Mouse (Mus musculus) kidney, embryonic 16.5 days (tissue): ENCODE results near the gene Cdc27. TPM values are rescaled to one million over a fixed set of nuclear protein-coding genes. Genes with fewer than 3 reads are reported as not detected.

ENCODE experiments used
- ATAC-seq: fragments of 200-750 bp; cut with Nextera tagmentation; 2 replicates; pipeline ENCODE4 v1.8.0; 2017; ENCODE audit warnings: moderate TSS enrichment; ENCODE audit not compliant: low FRiP score, low TSS enrichment
- H3K27ac ChIP-seq: fragments of 300-500 bp; sonication (generic); 2 replicates; pipeline ENCODE4 v1.5.1; 2014; ENCODE audit warnings: low read length
- H3K27me3 ChIP-seq: fragments of 300-500 bp; sonication (generic); 2 replicates; pipeline ENCODE4 v1.6.1; 2014; ENCODE audit warnings: low read length, control low read depth, mixed read lengths; ENCODE audit not compliant: insufficient read depth
- H3K36me3 ChIP-seq: fragments of 300-500 bp; sonication (generic); 2 replicates; pipeline ENCODE4 v1.6.1; 2014; ENCODE audit warnings: low read length, control low read depth, mixed read lengths; ENCODE audit not compliant: insufficient read depth
- H3K4me1 ChIP-seq: fragments of 300-500 bp; sonication (generic); 2 replicates; pipeline ENCODE4 v1.6.1; 2014; ENCODE audit warnings: low read length, control low read depth, mixed read lengths; ENCODE audit not compliant: insufficient read depth
- H3K4me2 ChIP-seq: fragments of 300-500 bp; sonication (generic); replicated peaks from 2 replicates; pipeline ENCODE4 v1.6.1; 2014; ENCODE audit warnings: low read depth, low read length
- H3K4me3 ChIP-seq: fragments of 300-500 bp; sonication (generic); 2 replicates; pipeline ENCODE4 v1.5.1; 2014; ENCODE audit warnings: mild to moderate bottlenecking, low read length
- H3K9ac ChIP-seq: fragments of 300-500 bp; sonication (generic); replicated peaks from 2 replicates; pipeline ENCODE4 v1.6.1; 2014; ENCODE audit warnings: low read length
- H3K9me3 ChIP-seq: fragments of 300-500 bp; sonication (generic); 2 replicates; pipeline ENCODE4 v1.6.1; 2016; ENCODE audit warnings: low read length, control low read depth
- WGBS: fragments of 180-500 bp; shearing (Covaris S2); extraction: QIAGEN DNeasy Blood & Tissue Kit; methylation state at CpG from one replicate; pipeline ENCODE4 v1.1.7; 2014; 5-methylcytosine and 5-hydroxymethylcytosine counted together
- polyA plus RNA-seq: library from polyadenylated mRNA; unstranded; fragments of >200 nt; fragmentation: Nextera tagmentation; extraction: Ambion mirVana; gene quantifications from 2 replicates; pipeline ENCODE4 v1.2.1, GENCODE M21; 2015

Gene Cdc27
- polyA plus RNA-seq, 1 experiment from 2014 or later: 34.7 TPM

DNA sequence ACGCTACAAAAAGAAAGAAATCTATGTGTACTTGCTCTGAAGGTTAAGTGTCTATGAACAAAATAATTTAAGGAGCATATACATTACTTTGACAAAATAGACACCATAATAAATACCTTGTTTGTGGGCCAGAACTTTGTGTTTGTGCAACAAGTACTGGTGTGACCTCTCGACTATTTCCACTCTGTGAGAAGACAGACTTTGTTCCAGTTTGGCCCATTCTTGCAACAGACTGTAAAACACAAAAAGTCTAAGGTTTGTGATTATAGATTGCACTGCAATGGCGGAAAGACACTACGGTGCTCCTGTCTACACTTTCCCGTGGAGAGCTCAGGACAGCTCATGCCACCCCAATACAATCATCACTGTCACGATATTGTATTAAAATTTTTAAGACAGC lies 24.5 kb downstream of the Cdc27 start:
- 93% methylated on average over 6 of the region's 6 CpGs for WGBS
- H3K4me2 ChIP-seq: no peak overlapping the region
- peaks cover 49% of the 10 kb centered on the region for H3K36me3 ChIP-seq

DNA sequence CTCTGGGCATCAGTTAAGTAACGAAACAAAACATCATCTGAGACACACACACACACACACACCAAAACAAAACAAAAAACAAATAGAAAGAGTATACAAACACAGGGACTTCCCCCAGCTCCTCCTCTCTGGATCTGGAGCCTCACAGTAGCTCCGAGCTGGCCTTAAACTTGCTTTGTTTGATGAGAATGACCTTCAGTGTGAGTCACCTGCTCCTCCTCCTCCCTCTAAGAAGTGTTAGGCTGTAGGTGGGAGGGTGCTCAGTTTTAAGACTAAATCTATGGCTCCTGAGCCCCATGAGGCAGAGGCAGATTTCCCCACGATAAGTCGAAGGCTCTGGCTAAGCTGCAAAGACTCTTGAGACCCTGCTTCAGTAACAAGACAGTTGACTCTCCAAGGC lies 38.0 kb downstream of the Cdc27 start:
- no peaks in the 10 kb centered on the region for H3K27me3 ChIP-seq
- H3K4me1 ChIP-seq: no peaks in the 10 kb centered on the region
- H3K4me2 ChIP-seq: no peak overlapping the region
- WGBS: 87% methylated on average over 4 of the region's 4 CpGs
- ATAC-seq: no peak
- H3K36me3 ChIP-seq: peaks cover 61% of the 10 kb centered on the region
- H3K4me3 ChIP-seq: no peak overlapping the region
- no peaks in the 10 kb centered on the region for H3K9me3 ChIP-seq
- no peak overlapping the region for H3K27ac ChIP-seq
- H3K9ac ChIP-seq: no peak overlapping the region

More for the DNA sequence above, 24.5 kb downstream of the Cdc27 start:
- Histone ChIP-seq H3K9me3 (no peaks in the 10 kb centered on the region), H3K27me3 (no peaks in the 10 kb centered on the region), H3K4me1 (no peaks in the 10 kb centered on the region), H3K4me3 (no peak overlapping the region), H3K27ac (no peak overlapping the region), H3K9ac (no peak overlapping the region)
- no peak for ATAC-seq

DNA sequence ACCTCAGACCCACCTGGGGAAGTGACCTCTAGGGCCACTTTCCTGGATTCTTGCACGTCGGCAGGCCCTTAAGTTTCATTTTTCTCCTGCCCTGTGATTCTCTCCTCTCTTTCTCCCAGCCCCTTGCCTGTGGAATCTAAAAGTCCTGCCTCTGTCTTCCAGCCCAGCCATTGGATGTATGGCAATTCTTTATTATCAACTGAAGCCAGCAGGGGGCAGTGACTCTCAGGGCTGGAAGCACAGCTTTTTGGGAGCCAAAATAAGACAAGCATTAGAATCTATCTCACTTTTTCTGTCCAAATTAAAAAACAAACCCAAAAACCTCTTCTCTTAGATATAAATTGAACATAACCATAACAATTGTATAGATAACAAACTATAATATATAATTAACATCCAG lies 39.8 kb downstream of the Cdc27 start:
- Histone ChIP-seq H3K4me3 (no peak overlapping the region), H3K9ac (no peak overlapping the region), H3K4me2 (no peak overlapping the region), H3K27ac (no peak overlapping the region), H3K4me1 (no peaks in the 10 kb centered on the region), H3K36me3 (peaks cover 57% of the 10 kb centered on the region), H3K27me3 (no peaks in the 10 kb centered on the region), H3K9me3 (no peaks in the 10 kb centered on the region)
- 90% methylated on average over 2 of the region's 2 CpGs for WGBS
- ATAC-seq: no peak

DNA sequence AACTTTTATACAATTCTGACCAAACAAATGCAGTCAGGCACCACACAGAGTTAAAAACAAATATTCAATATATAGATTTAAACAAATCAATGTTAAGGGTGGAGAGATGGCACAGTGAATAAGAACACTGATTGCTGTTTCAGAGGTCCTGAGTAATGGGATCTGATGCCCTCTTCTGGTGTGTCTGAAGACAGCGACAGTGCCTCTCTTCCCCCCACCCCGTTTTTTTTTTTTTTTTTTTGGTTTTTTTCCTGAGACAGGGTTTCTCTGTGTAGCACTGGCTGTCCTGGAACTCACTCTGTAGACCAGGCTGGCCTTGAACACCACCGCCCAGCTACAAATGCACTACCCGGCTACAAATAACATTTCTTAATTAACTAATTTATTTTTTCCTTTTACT lies 42.0 kb downstream of the Cdc27 start:
- Histone ChIP-seq H3K4me2 (no peak overlapping the region), H3K27me3 (no peaks in the 10 kb centered on the region), H3K27ac (no peak overlapping the region), H3K4me3 (no peak overlapping the region), H3K4me1 (no peaks in the 10 kb centered on the region), H3K9ac (no peak overlapping the region), H3K36me3 (peaks cover 60% of the 10 kb centered on the region), H3K9me3 (no peaks in the 10 kb centered on the region)
- ATAC-seq: no peak
- WGBS: 87% methylated on average over 4 of the region's 4 CpGs

DNA sequence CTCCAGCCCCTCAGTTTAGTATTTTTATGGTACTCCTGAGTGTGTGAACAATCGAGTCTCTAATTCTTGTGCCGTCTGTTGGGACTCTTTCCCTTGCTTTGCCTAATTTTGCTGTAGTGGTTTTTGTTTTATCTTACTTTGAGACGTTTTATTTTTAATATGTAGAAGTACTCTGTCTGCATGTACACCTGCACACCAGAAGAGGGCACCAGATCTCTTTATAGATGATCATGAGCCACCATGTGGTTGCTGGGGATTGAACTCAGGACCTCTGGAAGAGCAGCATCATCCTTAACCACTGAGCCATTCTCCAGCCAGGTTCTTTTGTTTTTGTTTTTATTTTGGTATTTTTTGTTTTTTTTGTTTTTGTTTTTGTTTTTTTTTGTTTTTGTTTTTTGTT lies 62.1 kb downstream of the Cdc27 start:
- Histone ChIP-seq H3K27me3 (no peaks in the 10 kb centered on the region), H3K36me3 (no peaks in the 10 kb centered on the region), H3K9ac (no peak overlapping the region), H3K4me2 (no peak overlapping the region), H3K4me1 (no peaks in the 10 kb centered on the region), H3K4me3 (no peak overlapping the region), H3K27ac (no peak overlapping the region), H3K9me3 (no peaks in the 10 kb centered on the region)
- WGBS: 87% methylated on average over 3 of the region's 3 CpGs
- ATAC-seq: no peak

DNA sequence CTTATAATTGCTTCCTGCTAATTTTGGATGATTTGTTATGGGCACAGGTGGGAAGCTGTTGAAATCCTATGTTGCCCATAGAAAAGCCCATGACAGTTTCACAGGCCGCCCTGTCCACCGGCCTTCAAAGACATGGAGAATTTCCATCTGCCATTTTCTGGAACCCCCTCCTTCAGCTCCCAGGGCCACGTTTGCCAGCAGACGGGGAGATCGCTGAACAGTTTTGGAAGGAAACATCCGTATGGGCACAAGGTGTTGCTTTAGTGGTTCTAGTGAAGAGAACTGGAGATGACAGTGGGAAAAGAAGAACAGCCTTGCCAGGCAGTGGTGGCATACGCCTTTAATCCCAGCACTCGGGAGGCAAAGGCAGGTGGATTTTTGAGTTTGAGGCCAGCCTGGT lies 68.4 kb downstream of the Cdc27 start:
- ATAC-seq: no peak
- WGBS: 88% methylated on average over 8 of the region's 8 CpGs

DNA sequence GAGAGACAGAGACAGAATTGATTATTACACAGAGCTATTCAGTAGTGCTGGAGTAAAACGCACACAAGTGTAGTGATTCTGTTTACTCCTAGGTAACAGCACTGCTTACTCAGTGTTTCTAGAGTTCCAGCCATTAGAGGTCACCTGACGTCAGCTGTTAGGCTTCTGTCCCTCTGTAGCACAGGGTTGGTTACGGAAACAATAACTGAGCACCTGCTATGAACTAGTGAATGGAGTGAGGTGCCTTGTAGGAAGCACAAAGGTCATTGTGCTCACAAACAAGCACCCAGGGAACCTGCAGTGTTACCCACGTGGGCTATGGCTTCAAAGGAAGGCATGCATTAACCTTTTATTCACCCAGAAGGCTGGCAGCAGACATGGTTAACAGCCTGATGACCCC lies 70.9 kb downstream of the Cdc27 start:
- Histone ChIP-seq H3K9ac (no peak overlapping the region), H3K4me2 (no peak overlapping the region), H3K9me3 (0 out of 2 replicates have a peak, but pooled peaks cover 6% of the 10 kb centered on the region), H3K4me3 (no peak overlapping the region), H3K27me3 (no peaks in the 10 kb centered on the region), H3K27ac (no peak overlapping the region), H3K36me3 (no peaks in the 10 kb centered on the region), H3K4me1 (no peaks in the 10 kb centered on the region)
- ATAC-seq: no peak
- WGBS: 65% methylated on average over 4 of the region's 4 CpGs

More for the DNA sequence above, 68.4 kb downstream of the Cdc27 start:
- H3K36me3 ChIP-seq: no peaks in the 10 kb centered on the region
- H3K27ac ChIP-seq: no peak overlapping the region
- H3K9me3 ChIP-seq: 0 out of 2 replicates have a peak, but pooled peaks cover 6% of the 10 kb centered on the region
- no peak overlapping the region for H3K4me3 ChIP-seq
- no peaks in the 10 kb centered on the region for H3K27me3 ChIP-seq
- no peak overlapping the region for H3K4me2 ChIP-seq
- no peak overlapping the region for H3K9ac ChIP-seq
- H3K4me1 ChIP-seq: no peaks in the 10 kb centered on the region

DNA sequence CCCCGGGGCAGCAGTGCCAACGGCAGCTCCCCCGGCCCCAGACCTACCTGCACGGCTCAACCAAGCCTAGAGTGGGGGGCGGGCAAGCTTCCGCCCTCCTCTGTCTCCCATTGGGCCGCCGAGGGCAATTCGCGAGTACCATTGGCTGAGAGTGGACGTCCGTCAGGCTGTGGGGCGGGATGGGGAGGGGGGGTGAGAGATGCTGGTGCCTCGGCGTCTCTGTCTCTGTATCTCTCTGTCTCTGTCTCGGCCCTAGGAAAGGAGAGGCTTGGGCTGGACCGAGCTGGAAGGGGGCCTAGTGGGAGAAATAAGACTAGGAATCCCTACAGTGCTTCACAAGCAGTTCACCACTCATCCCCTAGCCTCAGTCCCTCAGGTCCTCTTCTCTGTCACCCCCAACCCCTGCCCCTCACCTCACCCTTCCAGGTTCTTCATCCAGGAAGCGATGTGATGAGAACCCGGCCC lies 81.0 kb downstream of the Cdc27 start:
- Histone ChIP-seq H3K27me3 (no peaks in the 10 kb centered on the region), H3K9ac (peak overlapping the region; percentile 98), H3K4me1 (peaks cover 12% of the 10 kb centered on the region), H3K4me3 (peak overlapping the region; percentile 93), H3K9me3 (no peaks in the 10 kb centered on the region), H3K4me2 (peak overlapping the region; percentile 84), H3K27ac (peak overlapping the region; percentile 61; the same call in 1 of the 2 replicates), H3K36me3 (peaks cover 6% of the 10 kb centered on the region)
- peak; percentile 100 for ATAC-seq
- under 1% methylated on average over 18 of the region's 19 CpGs for WGBS

DNA sequence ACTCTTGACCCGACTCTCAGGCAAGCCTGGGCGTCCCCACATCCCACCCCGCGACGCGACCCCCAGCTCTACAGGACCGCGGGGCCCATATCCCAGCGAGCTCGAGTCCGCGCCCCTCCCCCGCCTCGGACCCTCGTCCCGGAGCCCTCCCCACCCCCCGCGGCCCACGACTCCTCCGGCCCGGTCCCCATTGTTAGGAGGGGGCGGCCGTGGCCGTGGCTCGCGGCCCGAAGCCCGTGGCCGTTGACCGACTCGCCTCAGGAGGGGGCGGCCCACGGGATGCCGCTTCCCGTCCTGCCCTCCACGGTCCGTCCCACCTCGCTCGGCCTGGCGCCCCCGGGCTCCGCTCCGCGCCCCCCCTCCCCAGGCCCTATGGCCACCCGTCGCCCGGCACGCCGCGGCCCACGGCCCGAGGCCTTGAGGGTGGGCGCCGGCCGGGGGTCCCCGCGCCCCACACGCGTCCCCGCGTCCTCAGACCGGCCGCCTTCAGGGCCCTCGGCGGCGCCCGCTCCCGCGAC lies 81.6 kb downstream of the Cdc27 start, which contains the start of gene Kansl1:
Kansl1 (minus strand) TSS at position 111 of the 518 bp plus-strand sequence.
- Histone ChIP-seq H3K36me3 (peaks cover 9% of the 10 kb centered on the region), H3K4me1 (peaks cover 12% of the 10 kb centered on the region), H3K27me3 (no peaks in the 10 kb centered on the region), H3K9me3 (no peaks in the 10 kb centered on the region), H3K4me2 (peak within 1 kb of the TSS; percentile 84), H3K27ac (peak within 1 kb of the TSS; percentile 61; the same call in 1 of the 2 replicates), H3K4me3 (peak within 1 kb of the TSS; percentile 93), H3K9ac (peak within 1 kb of the TSS; percentile 98)
- peak; percentile 85 for ATAC-seq
- WGBS: 0% methylated on average over 33 of the region's 69 CpGs

DNA sequence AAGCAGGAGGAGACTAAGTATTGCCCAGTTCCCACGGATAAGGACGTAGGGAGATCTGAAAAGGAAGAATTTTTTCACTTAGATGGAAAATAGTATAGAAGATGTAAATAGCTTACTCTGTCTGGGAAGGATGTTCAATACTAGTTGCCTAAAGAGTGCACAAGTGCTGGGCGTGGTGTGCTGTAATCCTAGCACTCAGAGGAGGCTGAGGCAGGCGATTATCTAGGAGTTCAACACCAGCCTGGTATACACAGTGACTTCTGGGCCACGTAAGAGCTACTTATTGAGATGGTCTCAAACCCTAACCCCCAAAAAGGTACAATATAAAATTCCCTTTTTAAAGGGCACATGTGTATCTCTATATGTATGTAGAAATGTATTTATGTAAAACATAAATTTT lies 82.7 kb downstream of the Cdc27 start:
- H3K4me3 ChIP-seq: no peak overlapping the region
- no peak overlapping the region for H3K9ac ChIP-seq
- peaks cover 12% of the 10 kb centered on the region for H3K4me1 ChIP-seq
- no peak for ATAC-seq
- H3K9me3 ChIP-seq: no peaks in the 10 kb centered on the region
- peaks cover 9% of the 10 kb centered on the region for H3K36me3 ChIP-seq
- H3K27me3 ChIP-seq: no peaks in the 10 kb centered on the region
- no peak overlapping the region for H3K27ac ChIP-seq
- no peak overlapping the region for H3K4me2 ChIP-seq
- 86% methylated on average over 5 of the region's 5 CpGs for WGBS
